ENCODE assay signal across 29 mouse cellular contexts in the genomic region with DNA sequence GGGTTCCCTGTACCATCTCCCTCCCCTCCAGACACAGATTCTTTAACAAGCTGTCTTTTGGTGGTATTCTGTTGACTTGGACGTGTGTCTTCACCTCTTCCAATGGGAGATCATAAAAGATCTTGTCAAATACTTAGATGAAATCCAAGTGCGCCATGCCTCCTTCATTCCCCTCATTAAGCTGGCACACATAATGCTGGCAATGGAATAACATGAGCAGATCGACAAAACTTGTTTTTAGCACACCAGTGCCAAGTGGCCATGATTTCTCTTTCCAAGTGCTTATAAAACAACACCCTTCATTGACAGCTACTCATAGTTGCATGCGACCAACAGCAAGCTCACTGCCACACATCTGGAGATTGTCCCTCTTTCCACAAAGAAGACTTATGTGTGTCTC. TPM values are rescaled to one million over a fixed set of nuclear protein-coding genes. Genes with fewer than 3 reads are reported as not detected.
"Had no signal": no experiment of that assay in that cellular context is flagged by ENCODE, and none has a peak within 500 bp of the region (broad histone marks: within the 10 kb centered on the region; RNA-seq: fewer than 3 reads in every experiment).

No protein-coding gene starts in this region.

- H3K4me3 ChIP-seq: heart, embryonic 13.5 days; heart, embryonic 15.5 days; hindbrain, embryonic 13.5 days; hindbrain, embryonic 15.5 days; layer of hippocampus, adult 2 months; left cerebral cortex, adult 2 months; limb, embryonic 10.5 days; limb, embryonic 12.5 days; liver, embryonic 13.5 days; liver, embryonic 15.5 days had no signal

- H3K4me2 ChIP-seq: heart, embryonic 11.5 days; heart, embryonic 13.5 days; heart, embryonic 15.5 days; hindbrain, embryonic 13.5 days; hindbrain, embryonic 15.5 days; limb, embryonic 12.5 days; liver, embryonic 11.5 days; liver, embryonic 13.5 days; liver, embryonic 15.5 days had no signal

- H3K9me3 ChIP-seq: heart, embryonic 13.5 days; heart, embryonic 15.5 days; hindbrain, embryonic 13.5 days; hindbrain, embryonic 15.5 days; limb, embryonic 10.5 days; limb, embryonic 12.5 days; liver, embryonic 13.5 days; liver, embryonic 15.5 days had no signal

- DNase-seq: gastrocnemius, postnatal 14 days; gastrocnemius, postnatal 36 days; heart, adult 18-20 months; heart, postnatal 14 days; heart, postnatal 36 days; kidney, adult 11 months; kidney, adult 2 months; kidney, postnatal 10 days; kidney, postnatal 25 days; kidney, postnatal 4 days; liver; liver, embryonic 13.5 days; liver, postnatal 0 days had no signal

- H3K27me3 ChIP-seq: heart, embryonic 13.5 days; heart, embryonic 15.5 days; hindbrain, embryonic 13.5 days; hindbrain, embryonic 15.5 days; limb, embryonic 12.5 days; liver, embryonic 13.5 days; liver, embryonic 15.5 days had no signal

- H3K9ac ChIP-seq: heart, embryonic 13.5 days; heart, embryonic 15.5 days; hindbrain, embryonic 13.5 days; hindbrain, embryonic 15.5 days; limb, embryonic 12.5 days; liver, embryonic 13.5 days; liver, embryonic 15.5 days; liver, postnatal 0 days had no signal

- H3K36me3 ChIP-seq: heart, embryonic 13.5 days; heart, embryonic 15.5 days; limb, embryonic 10.5 days; limb, embryonic 12.5 days; liver, embryonic 13.5 days; liver, embryonic 15.5 days had no signal

- ATAC-seq: hindbrain, postnatal 0 days; intestine, embryonic 16.5 days; liver, postnatal 0 days had no signal

- H3K4me1 ChIP-seq: heart, embryonic 13.5 days; heart, embryonic 15.5 days; hindbrain, embryonic 13.5 days; hindbrain, embryonic 15.5 days; limb, embryonic 10.5 days; limb, embryonic 12.5 days; liver, embryonic 13.5 days; liver, embryonic 15.5 days had no signal

- H3K27ac ChIP-seq: heart, embryonic 13.5 days; heart, embryonic 15.5 days; hindbrain, embryonic 13.5 days; hindbrain, embryonic 15.5 days; hindbrain, postnatal 0 days; layer of hippocampus, adult 2 months; left cerebral cortex, adult 2 months; limb, embryonic 10.5 days; limb, embryonic 12.5 days; liver, embryonic 13.5 days; liver, embryonic 15.5 days had no signal

RNA-seq across cellular contexts. Expression of gene Grem1, which starts 29.4 kb away (rescaled TPM):
- total RNA-seq: gastrocnemius, postnatal 36 days; heart, adult 8-10 months; heart, postnatal 14 days; heart, postnatal 36 days; hematopoietic stem cell, adult 5-6 weeks had no signal
- polyA plus RNA-seq: heart, postnatal 0 days; liver, embryonic 13.5 days; liver, postnatal 0 days had no signal

RNA-seq across cellular contexts. Expression of gene Scg5, which starts 41.0 kb away (rescaled TPM):
- total RNA-seq: gastrocnemius, postnatal 36 days; heart, postnatal 36 days; hematopoietic stem cell, adult 5-6 weeks had no signal
